Mouse (Mus musculus): Measurements from ENCODE around the gene Ranbp9.

GRCm38 (mm10) chr13:43495645-43496044, 14.6 kb upstream of the Ranbp9 start:
- TF ChIP-seq GATA1 (IDR thresholded peaks at IDR 0.05; ENCODE audit: low read length), result no peak
- no peak for TF ChIP-seq TAL1 (IDR thresholded peaks at IDR 0.05; ENCODE audit: low read length)

All from erythroblast, embryonic 14.5 days (primary cell).